Mouse (Mus musculus) bone marrow macrophage, adult 2 months (primary cell): Measurements from ENCODE around the gene Gm4353. TPM values are rescaled to one million over a fixed set of nuclear protein-coding genes. Genes with fewer than 3 reads are reported as not detected.

Source experiments
- H3K27ac ChIP-seq: 2 replicates; pipeline ENCODE4 v1.5.1; 2012; ENCODE audit warnings: low read depth, low read length; ENCODE audit not compliant: insufficient read depth
- H3K4me1 ChIP-seq: 2 replicates; pipeline ENCODE4 v1.6.1; 2012; ENCODE audit warnings: low read length; ENCODE audit not compliant: control insufficient read depth, insufficient read depth
- H3K4me3 ChIP-seq: 2 replicates; pipeline ENCODE4 v1.5.1; 2012; ENCODE audit warnings: mild to moderate bottlenecking, low read length, moderate library complexity; ENCODE audit not compliant: insufficient read depth
- CTCF ChIP-seq: IDR thresholded peaks from 2 replicates; pipeline ENCODE4 v1.5.1; 2012; ENCODE audit warnings: low read depth, mild to moderate bottlenecking, low read length, moderate library complexity
- POLR2A ChIP-seq: IDR thresholded peaks from 2 replicates; pipeline ENCODE4 v1.6.1; 2012; ENCODE audit warnings: mild to moderate bottlenecking, low read depth, low read length, borderline replicate concordance
- polyA plus RNA-seq: library from polyadenylated mRNA; stranded (reverse); fragments of >200 nt; gene quantifications from 2 replicates; pipeline ENCODE4 v1.2.4, GENCODE M21; 2012; ENCODE audit not compliant: missing spikeins, insufficient read depth, insufficient read length

Gene Gm4353
- polyA plus RNA-seq, 1 experiment = not detected

GRCm38 (mm10) chr7:116060739-116061138, 23.7 kb downstream of the Gm4353 start:
- no peak overlapping the region for H3K27ac ChIP-seq
- TF ChIP-seq POLR2A = no peak
- H3K4me1 ChIP-seq = no peaks in the 10 kb centered on the region
- H3K4me3 ChIP-seq = no peak overlapping the region

- no peak overlapping the region for H3K4me3 ChIP-seq
- TF ChIP-seq CTCF (no peak), POLR2A (no peak)
- H3K27ac ChIP-seq = no peak overlapping the region
- peaks cover 5% of the 10 kb centered on the region; the same call in 1 of the 2 replicates for H3K4me1 ChIP-seq
Measured at GRCm38 (mm10) chr7:116040470-116041019, 43.9 kb downstream of the Gm4353 start.

- TF ChIP-seq CTCF (peak; percentile 48), POLR2A (no peak)
- H3K27ac ChIP-seq = no peak overlapping the region
- H3K4me3 ChIP-seq = peak overlapping the region; percentile 60
- peaks cover 5% of the 10 kb centered on the region; the same call in 1 of the 2 replicates for H3K4me1 ChIP-seq
Measured at GRCm38 (mm10) chr7:116039538-116040466, 44.6 kb downstream of the Gm4353 start.

- Histone ChIP-seq H3K4me1 (peaks cover 5% of the 10 kb centered on the region; the same call in 1 of the 2 replicates), H3K27ac (no peak within 1 kb of the TSS), H3K4me3 (peak within 1 kb of the TSS; percentile 60)
- TF ChIP-seq POLR2A (no peak), CTCF (no peak)
Measured at GRCm38 (mm10) chr7:116039196-116039537, 45.3 kb downstream of the Gm4353 start, which contains the start of gene 1110004F10Rik. TSS of gene 1110004F10Rik (plus strand) at chr7:116039397.

- no peak within 1 kb of the TSS for H3K27ac ChIP-seq
- H3K4me3 ChIP-seq = peak within 1 kb of the TSS; percentile 60
- peaks cover 5% of the 10 kb centered on the region; the same call in 1 of the 2 replicates for H3K4me1 ChIP-seq
- TF ChIP-seq POLR2A (no peak), CTCF (no peak)
Measured at GRCm38 (mm10) chr7:116038511-116038910, 45.9 kb downstream of the Gm4353 start, which contains the start of gene Sox6. TSS of gene Sox6 (minus strand) at chr7:116038796.

- Histone ChIP-seq H3K27ac (no peak overlapping the region), H3K4me3 (no peak overlapping the region), H3K4me1 (peaks cover 5% of the 10 kb centered on the region; the same call in 1 of the 2 replicates)
- no peak for TF ChIP-seq CTCF
- no peak for TF ChIP-seq POLR2A
Measured at GRCm38 (mm10) chr7:116038024-116038423, 46.4 kb downstream of the Gm4353 start.

GRCm38 (mm10) chr7:116036591-116037555, 47.6 kb downstream of the Gm4353 start:
- H3K4me1 ChIP-seq = peaks cover 5% of the 10 kb centered on the region; the same call in 1 of the 2 replicates

GRCm38 (mm10) chr7:116035504-116035903, 48.9 kb downstream of the Gm4353 start:
- Histone ChIP-seq H3K4me3 (no peak overlapping the region), H3K4me1 (peaks cover 5% of the 10 kb centered on the region; the same call in 1 of the 2 replicates)
- TF ChIP-seq POLR2A (no peak), CTCF (no peak)

More at GRCm38 (mm10) chr7:116036591-116037555, 47.6 kb downstream of the Gm4353 start:
- no peak overlapping the region for H3K27ac ChIP-seq
- no peak overlapping the region for H3K4me3 ChIP-seq
- TF ChIP-seq POLR2A (no peak), CTCF (no peak)

GRCm38 (mm10) chr7:116034282-116034758, 50.1 kb downstream of the Gm4353 start:
- Histone ChIP-seq H3K27ac (no peak overlapping the region), H3K4me1 (peaks cover 3% of the 10 kb centered on the region; the same call in 1 of the 2 replicates), H3K4me3 (no peak overlapping the region)
- TF ChIP-seq POLR2A = no peak
- no peak for TF ChIP-seq CTCF

More at GRCm38 (mm10) chr7:116035504-116035903, 48.9 kb downstream of the Gm4353 start:
- no peak overlapping the region for H3K27ac ChIP-seq
